Mouse (Mus musculus) intestine, postnatal 0 days (tissue): ENCODE measurements around the gene Rragb. TPM values are rescaled to one million over a fixed set of nuclear protein-coding genes. Genes with fewer than 3 reads are reported as not detected.

Experiments
- ATAC-seq: fragments of 200-750 bp; cut with Nextera tagmentation; 2 replicates; pipeline ENCODE4 v1.8.0; 2017; ENCODE audit warnings: mild to moderate bottlenecking, moderate TSS enrichment, moderate library complexity
- H3K27ac ChIP-seq: fragments of 300-500 bp; sonication (generic); 2 replicates; pipeline ENCODE4 v1.5.1; 2014; ENCODE audit warnings: mild to moderate bottlenecking, low read depth, low read length, moderate library complexity
- H3K27me3 ChIP-seq: fragments of 300-500 bp; sonication (generic); replicated peaks from 2 replicates; pipeline ENCODE4 v1.6.1; 2014; ENCODE audit warnings: low read length, mixed read lengths; ENCODE audit not compliant: control insufficient read depth, insufficient read depth
- H3K36me3 ChIP-seq: fragments of 300-500 bp; sonication (generic); 2 replicates; pipeline ENCODE4 v1.6.1; 2014; ENCODE audit warnings: mild to moderate bottlenecking, moderate library complexity; ENCODE audit not compliant: control insufficient read depth, insufficient read depth
- H3K4me1 ChIP-seq: fragments of 300-500 bp; sonication (generic); replicated peaks from 2 replicates; pipeline ENCODE4 v1.6.1; 2014; ENCODE audit warnings: antibody characterized with exemption, low read length, mixed read lengths; ENCODE audit not compliant: control insufficient read depth, insufficient read depth
- H3K4me2 ChIP-seq: fragments of 300-500 bp; sonication (generic); replicated peaks from 2 replicates; pipeline ENCODE4 v1.6.1; 2014; ENCODE audit warnings: low read depth, mild to moderate bottlenecking, moderate library complexity
- H3K4me3 ChIP-seq: fragments of 300-500 bp; sonication (generic); 2 replicates; pipeline ENCODE4 v1.5.1; 2014; ENCODE audit warnings: low read depth, low read length
- H3K9ac ChIP-seq: fragments of 300-500 bp; sonication (generic); 2 replicates; pipeline ENCODE4 v1.6.1; 2014; ENCODE audit warnings: mild to moderate bottlenecking, low read depth, low read length
- H3K9me3 ChIP-seq: fragments of 300-500 bp; sonication (generic); 2 replicates; pipeline ENCODE4 v1.6.1; 2016; ENCODE audit warnings: mixed run types; ENCODE audit not compliant: control insufficient read depth
- CTCF ChIP-seq: sonication (generic); IDR thresholded peaks from 2 replicates; pipeline ENCODE4 v1.5.1; 2016; ENCODE audit warnings: low read depth, mild to moderate bottlenecking, control low read depth, antibody characterized with exemption, moderate library complexity
- WGBS: fragments of 180-500 bp; shearing (Covaris S2); extraction: QIAGEN DNeasy Blood & Tissue Kit; methylation state at CpG from one replicate; pipeline ENCODE4 v1.1.7; 2014; 5-methylcytosine and 5-hydroxymethylcytosine counted together
- polyA plus RNA-seq: library from polyadenylated mRNA; unstranded; fragments of >200 nt; fragmentation: Nextera tagmentation; extraction: Ambion mirVana; gene quantifications from 2 replicates; pipeline ENCODE4 v1.2.1, GENCODE M21; 2015

Gene Rragb
- polyA plus RNA-seq: 0.65 and 0.68 TPM in 2 replicates

- H3K9me3 ChIP-seq: no peaks in the 10 kb centered on the region
- H3K9ac ChIP-seq: 0 out of 2 replicates have a peak within 1 kb of the TSS, but pooled peaks have one; percentile 17
- peak; percentile 50 for TF ChIP-seq CTCF
- H3K4me1 ChIP-seq: no peaks in the 10 kb centered on the region
- H3K36me3 ChIP-seq: no peaks in the 10 kb centered on the region
- peaks cover 5% of the 10 kb centered on the region; the same call in 1 of the 2 replicates for H3K27me3 ChIP-seq
- WGBS: 19% methylated on average over 47 of the region's 47 CpGs
- peak within 1 kb of the TSS; percentile 36 for H3K4me3 ChIP-seq
- peak; percentile 86 for ATAC-seq
- no peak within 1 kb of the TSS for H3K27ac ChIP-seq
- H3K4me2 ChIP-seq: peak within 1 kb of the TSS; percentile 65
Observed at GRCm38 (mm10) chrX:153139734-153140515, at the start of gene Rragb. TSS of gene Rragb (plus strand) at chrX:153139981.

DNA sequence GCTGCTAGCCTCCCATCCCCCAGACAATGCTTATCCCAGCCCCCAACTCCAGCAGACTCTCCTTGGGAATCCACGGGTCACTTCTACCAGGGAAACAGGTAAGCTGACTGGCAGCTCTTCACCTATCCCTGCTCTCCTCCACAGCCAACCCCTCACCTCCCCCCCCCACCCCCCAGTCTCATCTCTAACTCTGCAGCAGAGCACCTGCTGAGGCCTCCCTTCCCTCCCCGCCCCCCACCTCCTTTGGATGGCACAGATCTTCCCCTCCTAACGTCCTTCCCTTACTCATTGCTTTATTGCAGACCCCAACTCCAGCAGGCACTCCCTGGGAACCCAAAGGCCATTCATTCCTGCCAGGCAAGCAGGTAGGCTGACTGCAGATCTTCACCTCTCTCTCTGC lies 21.3 kb upstream of the Rragb start, which contains the start of gene Foxr2:
Foxr2 (plus strand) TSS at position 301 of the 400 bp plus-strand sequence.
- 29% methylated on average over 3 of the region's 3 CpGs for WGBS

DNA sequence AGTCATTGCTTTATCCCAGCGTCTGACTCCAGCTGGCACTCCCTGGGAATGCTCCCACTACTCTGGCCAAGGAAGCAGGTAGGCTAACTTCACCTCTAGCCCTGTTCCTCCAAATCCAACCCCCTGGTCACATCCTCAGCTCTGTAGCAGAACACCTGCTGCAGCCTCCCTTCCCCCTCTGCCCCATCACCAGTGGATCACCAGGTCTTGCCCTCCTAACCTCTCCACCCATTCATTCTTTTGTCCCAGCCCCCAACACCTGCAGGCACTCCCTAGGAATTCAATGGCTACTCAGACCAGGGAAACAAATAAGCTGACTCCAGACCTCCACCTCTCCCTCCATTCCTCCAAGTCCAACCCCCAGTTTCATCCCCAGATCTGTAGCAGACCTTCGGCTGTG lies 20.8 kb upstream of the Rragb start:
- Histone ChIP-seq H3K9me3 (no peaks in the 10 kb centered on the region), H3K27me3 (no peaks in the 10 kb centered on the region), H3K9ac (no peak overlapping the region), H3K27ac (no peak overlapping the region), H3K4me3 (no peak overlapping the region), H3K4me1 (no peaks in the 10 kb centered on the region), H3K36me3 (no peaks in the 10 kb centered on the region), H3K4me2 (no peak overlapping the region)
- no peak for ATAC-seq
- TF ChIP-seq CTCF: no peak
- 45% methylated on average over 2 of the region's 2 CpGs for WGBS

More for the DNA sequence above, 21.3 kb upstream of the Rragb start, which contains the start of gene Foxr2:
- no peak within 1 kb of the TSS for H3K4me3 ChIP-seq
- no peak for ATAC-seq
- no peaks in the 10 kb centered on the region for H3K9me3 ChIP-seq
- no peak within 1 kb of the TSS for H3K27ac ChIP-seq
- H3K36me3 ChIP-seq: no peaks in the 10 kb centered on the region
- H3K4me1 ChIP-seq: no peaks in the 10 kb centered on the region
- no peaks in the 10 kb centered on the region for H3K27me3 ChIP-seq
- no peak within 1 kb of the TSS for H3K9ac ChIP-seq
- no peak for TF ChIP-seq CTCF
- H3K4me2 ChIP-seq: no peak within 1 kb of the TSS

DNA sequence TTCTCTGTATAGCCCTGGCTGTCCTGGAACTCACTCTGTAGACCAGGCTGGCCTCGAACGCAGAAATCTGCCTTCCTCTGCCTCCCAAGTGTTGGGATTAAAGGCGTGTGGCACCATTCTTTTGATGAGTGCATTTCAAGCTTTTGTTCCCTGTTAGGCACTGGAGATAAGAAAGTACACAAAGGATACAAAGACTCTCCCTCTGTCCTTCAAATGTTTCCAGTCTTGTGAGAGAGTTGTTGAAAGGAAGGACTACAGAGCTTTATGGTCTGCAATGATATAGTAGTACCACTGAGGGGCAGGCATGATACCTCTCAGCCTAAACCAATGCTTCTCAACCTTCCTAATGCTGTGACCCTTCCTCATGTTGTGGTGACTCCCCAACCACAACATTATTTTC lies 2.9 kb downstream of the Rragb start:
- Histone ChIP-seq H3K27me3 (peaks cover 5% of the 10 kb centered on the region; the same call in 1 of the 2 replicates), H3K4me2 (no peak overlapping the region), H3K4me1 (no peaks in the 10 kb centered on the region), H3K4me3 (no peak overlapping the region), H3K9ac (no peak overlapping the region), H3K9me3 (no peaks in the 10 kb centered on the region), H3K27ac (no peak overlapping the region), H3K36me3 (no peaks in the 10 kb centered on the region)
- TF ChIP-seq CTCF: no peak
- ATAC-seq: no peak
- 75% methylated on average over 3 of the region's 3 CpGs for WGBS

DNA sequence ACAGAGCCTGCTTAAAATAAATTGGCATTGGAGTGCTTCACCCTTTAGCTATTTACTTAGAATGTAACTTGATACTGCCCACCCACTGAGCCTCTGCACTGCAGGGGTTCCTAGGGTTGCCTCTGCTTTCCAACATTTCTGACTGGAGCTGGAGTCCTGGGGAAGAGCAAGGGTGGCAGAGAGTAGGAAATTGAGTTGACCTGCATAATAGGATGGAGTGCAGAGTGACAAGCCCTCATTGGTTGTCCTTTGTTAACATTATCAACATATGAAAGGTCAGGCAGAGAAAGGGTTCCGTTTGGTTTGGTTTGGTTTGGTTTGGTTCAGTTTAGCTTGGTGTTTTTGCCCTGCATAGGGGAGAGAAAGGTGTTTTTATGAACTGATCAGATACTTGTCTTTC lies 12.0 kb downstream of the Rragb start:
- TF ChIP-seq CTCF: no peak
- no peak overlapping the region for H3K9ac ChIP-seq

GRCm38 (mm10) chrX:153155322-153155721 lies 15.5 kb downstream of the Rragb start:
- H3K9ac ChIP-seq: no peak overlapping the region
- no peak overlapping the region for H3K4me3 ChIP-seq
- H3K36me3 ChIP-seq: no peaks in the 10 kb centered on the region
- 0 out of 2 replicates have a peak, but pooled peaks cover 3% of the 10 kb centered on the region for H3K27me3 ChIP-seq
- ATAC-seq: no peak
- H3K9me3 ChIP-seq: no peaks in the 10 kb centered on the region
- WGBS: 58% methylated on average over 3 of the region's 3 CpGs
- H3K4me2 ChIP-seq: no peak overlapping the region
- no peak overlapping the region for H3K27ac ChIP-seq
- peak; percentile 69 for TF ChIP-seq CTCF
- H3K4me1 ChIP-seq: no peaks in the 10 kb centered on the region

More for the DNA sequence above, 12.0 kb downstream of the Rragb start:
- no peaks in the 10 kb centered on the region for H3K9me3 ChIP-seq
- H3K36me3 ChIP-seq: no peaks in the 10 kb centered on the region
- H3K4me2 ChIP-seq: no peak overlapping the region
- H3K27me3 ChIP-seq: no peaks in the 10 kb centered on the region
- 30% methylated on average over 1 of the region's 1 CpGs for WGBS
- no peak for ATAC-seq
- H3K27ac ChIP-seq: no peak overlapping the region
- H3K4me3 ChIP-seq: no peak overlapping the region
- H3K4me1 ChIP-seq: no peaks in the 10 kb centered on the region
